19 mouse cellular contexts compared by ENCODE assay signal in the genomic region with DNA sequence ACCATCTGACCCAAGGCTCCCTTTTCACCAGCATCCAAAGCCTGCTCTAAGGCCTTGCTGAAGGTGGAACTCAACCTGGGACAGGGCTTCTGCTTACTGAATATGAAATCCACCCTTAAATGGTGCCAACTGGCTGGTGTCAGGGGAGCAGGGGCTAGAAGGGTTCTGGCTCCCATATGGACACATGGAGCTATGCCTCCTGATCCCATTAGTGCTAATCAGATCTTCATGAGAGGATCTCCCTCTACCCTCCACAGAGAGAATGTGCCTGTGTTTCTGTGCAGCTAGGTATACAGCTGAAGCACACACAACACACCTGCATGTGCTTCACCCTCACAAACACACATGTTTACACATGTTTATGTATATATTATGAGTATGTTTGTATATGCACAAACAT. TPM values are rescaled to one million over a fixed set of nuclear protein-coding genes. Genes with fewer than 3 reads are reported as not detected.
"Had no signal": no experiment of that assay in that cellular context is flagged by ENCODE, and none has a peak within 500 bp of the region (broad histone marks: within the 10 kb centered on the region; RNA-seq: fewer than 3 reads in every experiment).

No protein-coding gene starts in this region.

- DNase-seq: heart, adult 2 months; heart, postnatal 10 days; heart, postnatal 14 days; heart, postnatal 36 days; heart, postnatal 4 days; kidney, adult 11 months; kidney, adult 18-20 months; kidney, adult 2 months; kidney, adult 8-10 months; kidney, adult 9 months; kidney, postnatal 10 days; kidney, postnatal 14 days; kidney, postnatal 25 days; kidney, postnatal 36 days; kidney, postnatal 4 days; layer of hippocampus, adult 9-11 months; layer of hippocampus, postnatal 36 days had no signal

RNA-seq across cellular contexts. Expression of a gene that starts 20.9 kb away (rescaled TPM):
- total RNA-seq: heart, postnatal 14 days; heart, postnatal 25 days; heart, postnatal 36 days; heart, postnatal 4 days; hematopoietic stem cell, adult 5-6 weeks had no signal
